Mouse (Mus musculus): Measurements from ENCODE around the gene Etl4. TPM values are rescaled to one million over a fixed set of nuclear protein-coding genes. Genes with fewer than 3 reads are reported as not detected.

The Etl4 gene
- total and polyA plus RNA-seq, 3 experiments, result not detected

DNA sequence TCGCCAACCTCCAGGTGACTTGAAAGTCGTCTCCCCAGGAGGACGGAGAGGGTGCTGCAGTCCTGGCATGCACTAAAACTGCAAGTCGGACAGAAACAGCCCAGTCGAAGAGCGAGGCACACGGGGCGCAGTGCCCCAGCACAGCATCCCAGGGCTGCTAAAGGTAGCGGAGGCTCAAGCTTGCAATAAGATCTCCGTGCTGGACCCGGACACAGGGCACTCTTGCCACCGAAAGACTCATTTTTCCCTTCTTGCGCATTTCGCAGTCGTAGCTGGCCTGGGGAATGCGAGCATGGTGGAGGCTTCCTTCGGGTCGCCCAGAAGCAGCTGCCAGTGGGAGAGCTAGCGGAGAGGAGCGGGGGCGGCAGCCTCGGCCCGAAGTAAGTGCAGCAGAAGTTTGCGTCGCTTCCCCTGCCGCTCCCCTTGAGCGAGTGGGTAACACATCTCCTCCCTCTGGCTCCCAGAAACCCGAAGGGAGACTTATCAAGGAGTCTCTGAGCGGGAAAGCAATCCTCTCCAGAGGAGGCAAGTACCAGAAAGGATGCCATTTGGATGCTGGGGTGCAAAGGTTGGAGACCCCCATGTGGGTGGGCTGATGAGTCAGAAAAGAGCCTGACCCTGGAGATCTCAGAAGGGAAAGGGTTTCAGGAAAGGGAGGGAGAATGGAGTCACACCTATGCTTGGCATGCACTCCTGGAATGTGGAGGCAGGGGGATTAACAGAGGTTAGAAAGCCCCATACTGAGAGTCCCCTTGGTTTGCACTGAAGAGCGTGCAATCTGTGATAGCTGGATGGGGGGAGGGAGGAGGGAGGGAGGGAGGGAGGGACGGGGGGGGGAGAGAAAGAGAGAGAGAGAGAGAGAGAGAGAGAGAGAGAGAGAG, 560 bp downstream of the Etl4 start:
- H3K9me3 ChIP-seq (replicated peaks; ENCODE audit: insufficient read depth, low read length), result no peaks in the 10 kb centered on the region
- H3K27ac ChIP-seq (ENCODE audit: control insufficient read depth, low read depth, low read length), result no peak overlapping the region
- H3K4me3 ChIP-seq (ENCODE audit: control insufficient read depth in 1 of 2, insufficient read depth in 1 of 2, low read depth in 2 of 2, low read length in 2 of 2), result no peak overlapping the region
- H3K9ac ChIP-seq (ENCODE audit: control insufficient read depth, low read depth, low read length, poor library complexity, severe bottlenecking), result no peak overlapping the region
- H3K27me3 ChIP-seq (ENCODE audit: control insufficient read depth in 1 of 2, insufficient read depth in 2 of 2, low read length in 2 of 2), result no peaks in the 10 kb centered on the region
- TF ChIP-seq ZMIZ1 (IDR thresholded peaks at IDR 0.05; ENCODE audit: low read depth, low read length) (no peak), MYC (IDR thresholded peaks at IDR 0.05; ENCODE audit: low read depth, low read length) (no peak), RAD21 (IDR thresholded peaks at IDR 0.05; ENCODE audit: low read depth, low read length) (no peak), MYB (IDR thresholded peaks at IDR 0.05; ENCODE audit: low read depth, low read length) (no peak), HCFC1 (IDR thresholded peaks at IDR 0.05; ENCODE audit: low read depth, low read length) (no peak), BHLHE40 (IDR thresholded peaks at IDR 0.05; ENCODE audit: borderline replicate concordance, low read depth, low read length) (no peak), USF1 (IDR thresholded peaks at IDR 0.05; ENCODE audit: low read depth, low read length) (no peak), RCOR1 (IDR thresholded peaks at IDR 0.05; ENCODE audit: low read depth, low read length) (no peak), TBP (IDR thresholded peaks at IDR 0.05; ENCODE audit: low read depth, low read length) (no peak), ZKSCAN1 (IDR thresholded peaks at IDR 0.05; ENCODE audit: low read depth, low read length) (no peak), JUND (IDR thresholded peaks at IDR 0.05; ENCODE audit: low read depth, low read length) (no peak), CHD1 (IDR thresholded peaks at IDR 0.05; ENCODE audit: low read depth, low read length) (no peak), E2F4 (IDR thresholded peaks at IDR 0.05; ENCODE audit: borderline replicate concordance, low read depth, low read length) (no peak)
- no peaks in the 10 kb centered on the region for H3K4me1 ChIP-seq (ENCODE audit: control insufficient read depth in 1 of 2, insufficient read depth in 2 of 2, low read length in 2 of 2)
- DNase-seq (ENCODE audit: low read depth, low spot score), result no peak
- H3K36me3 ChIP-seq (ENCODE audit: control insufficient read depth in 1 of 2, insufficient read depth in 2 of 2, low read length in 2 of 2), result no peaks in the 10 kb centered on the region
- no peaks in the 10 kb centered on the region for H3K79me2 ChIP-seq (ENCODE audit: control insufficient read depth, insufficient read depth, low read length, poor library complexity)

DNA sequence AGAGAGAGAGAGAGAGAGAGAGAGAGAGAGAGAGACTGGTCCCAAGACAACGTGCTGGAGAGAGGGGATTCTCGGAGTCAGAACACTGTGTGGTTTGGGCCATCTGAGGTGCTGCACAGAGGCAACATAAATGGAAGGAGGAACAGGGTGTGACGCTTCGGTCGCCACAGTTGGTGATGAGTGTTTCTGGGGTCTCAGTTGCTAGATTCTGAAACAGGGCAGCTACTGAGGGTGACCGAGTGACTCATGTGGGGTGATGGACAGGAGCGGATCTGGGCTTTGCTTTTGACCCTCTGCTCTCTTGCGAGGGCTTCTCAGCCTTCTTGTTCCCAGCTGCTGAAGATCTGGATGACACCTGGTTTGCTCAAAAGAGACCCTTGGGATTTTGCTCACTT, 1.2 kb downstream of the Etl4 start:
- TF ChIP-seq CHD2 (IDR thresholded peaks at IDR 0.05; ENCODE audit: low read length) (no peak), NELFE (IDR thresholded peaks at IDR 0.05; ENCODE audit: low read depth, low read length) (no peak), BHLHE40 (IDR thresholded peaks at IDR 0.05; ENCODE audit: borderline replicate concordance, low read depth, low read length) (no peak), ELF1 (IDR thresholded peaks at IDR 0.05; ENCODE audit: low read depth, low read length) (no peak), ZC3H11A (IDR thresholded peaks at IDR 0.05; ENCODE audit: low read depth, low read length) (no peak)
- Histone ChIP-seq H3K79me2 (ENCODE audit: control insufficient read depth, insufficient read depth, low read length, poor library complexity) (no peaks in the 10 kb centered on the region), H3K27me3 (ENCODE audit: control insufficient read depth in 1 of 2, insufficient read depth in 2 of 2, low read length in 2 of 2) (no peaks in the 10 kb centered on the region), H3K4me3 (ENCODE audit: control insufficient read depth in 1 of 2, insufficient read depth in 1 of 2, low read depth in 2 of 2, low read length in 2 of 2) (no peak overlapping the region), H3K9ac (ENCODE audit: control insufficient read depth, low read depth, low read length, poor library complexity, severe bottlenecking) (no peak overlapping the region), H3K4me1 (ENCODE audit: control insufficient read depth in 1 of 2, insufficient read depth in 2 of 2, low read length in 2 of 2) (no peaks in the 10 kb centered on the region), H3K9me3 (replicated peaks; ENCODE audit: insufficient read depth, low read length) (no peaks in the 10 kb centered on the region), H3K36me3 (ENCODE audit: control insufficient read depth in 1 of 2, insufficient read depth in 2 of 2, low read length in 2 of 2) (no peaks in the 10 kb centered on the region), H3K27ac (ENCODE audit: control insufficient read depth, low read depth, low read length) (no peak overlapping the region)
- DNase-seq (ENCODE audit: low read depth, low spot score), result no peak
